Mouse (Mus musculus) hindbrain, embryonic 11.5 days (tissue): ENCODE measurements at regions not wholly inside any gene's neighbourhood (a gene's known extent, or its start where the extent isn't known, plus 50 kb on each side); places are given as distances from the start of the nearest gene placed in this dataset.

Experiments used
- ATAC-seq: fragments of 200-750 bp; cut with Nextera tagmentation; 2 replicates; pipeline ENCODE4 v1.8.0; 2017; ENCODE audit warnings: mild to moderate bottlenecking, moderate TSS enrichment, moderate library complexity; ENCODE audit not compliant: low FRiP score
- DNase-seq: peaks from one replicate; pipeline ENCODE4 v3.0.0-alpha.2; 2015; ENCODE audit warnings: low spot score
- H3K27ac ChIP-seq: fragments of 300-500 bp; sonication (generic); 2 replicates; pipeline ENCODE4 v1.5.1; 2014; ENCODE audit warnings: mild to moderate bottlenecking, low read depth, low read length
- H3K27me3 ChIP-seq: fragments of 300-500 bp; sonication (generic); 2 replicates; pipeline ENCODE4 v1.6.1; 2014; ENCODE audit warnings: mild to moderate bottlenecking, low read length, moderate library complexity, mixed read lengths; ENCODE audit not compliant: control insufficient read depth, insufficient read depth
- H3K36me3 ChIP-seq: fragments of 300-500 bp; sonication (generic); 2 replicates; pipeline ENCODE4 v1.6.1; 2014; ENCODE audit warnings: mild to moderate bottlenecking, low read length, moderate library complexity, mixed read lengths; ENCODE audit not compliant: control insufficient read depth, insufficient read depth
- H3K4me1 ChIP-seq: fragments of 300-500 bp; sonication (generic); replicated peaks from 2 replicates; pipeline ENCODE4 v1.6.1; 2014; ENCODE audit warnings: low read length, mixed read lengths; ENCODE audit not compliant: control insufficient read depth, insufficient read depth
- H3K4me2 ChIP-seq: fragments of 300-500 bp; sonication (generic); replicated peaks from 2 replicates; pipeline ENCODE4 v1.6.1; 2014; ENCODE audit warnings: mild to moderate bottlenecking, low read depth, low read length
- H3K4me3 ChIP-seq: fragments of 300-500 bp; sonication (generic); 2 replicates; pipeline ENCODE4 v1.5.1; 2014; ENCODE audit warnings: low read depth, low read length
- H3K9ac ChIP-seq: fragments of 300-500 bp; sonication (generic); 2 replicates; pipeline ENCODE4 v1.6.1; 2014; ENCODE audit warnings: low read depth, low read length
- H3K9me3 ChIP-seq: fragments of 300-500 bp; sonication (generic); 2 replicates; pipeline ENCODE4 v1.6.1; 2016; ENCODE audit warnings: low read length; ENCODE audit not compliant: control insufficient read depth
- WGBS: fragments of 180-500 bp; shearing (Covaris S2); extraction: QIAGEN DNeasy Blood & Tissue Kit; methylation state at CpG from one replicate; pipeline ENCODE4 v1.1.7; 2014; 5-methylcytosine and 5-hydroxymethylcytosine counted together

GRCm38 (mm10) chr10:7275357-7275756 is 63.3 kb upstream of the Cnksr3 start:
- ATAC-seq = no peak
- no peaks in the 10 kb centered on the region for H3K27me3 ChIP-seq

GRCm38 (mm10) chr10:7274422-7274821 is 62.4 kb upstream of the Cnksr3 start:
- H3K9me3 ChIP-seq = no peaks in the 10 kb centered on the region
- no peak for DNase-seq
- no peaks in the 10 kb centered on the region for H3K36me3 ChIP-seq
- no peaks in the 10 kb centered on the region for H3K27me3 ChIP-seq
- no peak overlapping the region for H3K9ac ChIP-seq
- no peak overlapping the region for H3K4me3 ChIP-seq
- H3K4me2 ChIP-seq = no peak overlapping the region
- no peaks in the 10 kb centered on the region for H3K4me1 ChIP-seq
- H3K27ac ChIP-seq = no peak overlapping the region
- 90% methylated on average over 7 of the region's 7 CpGs for WGBS
- ATAC-seq = no peak

More at GRCm38 (mm10) chr10:7275357-7275756, 63.3 kb upstream of the Cnksr3 start:
- Histone ChIP-seq H3K4me2 (no peak overlapping the region), H3K9ac (no peak overlapping the region), H3K36me3 (no peaks in the 10 kb centered on the region), H3K4me3 (no peak overlapping the region), H3K9me3 (no peaks in the 10 kb centered on the region), H3K27ac (no peak overlapping the region), H3K4me1 (no peaks in the 10 kb centered on the region)
- DNase-seq = no peak
- WGBS = 81% methylated on average over 6 of the region's 6 CpGs

GRCm38 (mm10) chr10:7271156-7271555 is 59.1 kb upstream of the Cnksr3 start:
- ATAC-seq = no peak
- 83% methylated on average over 5 of the region's 5 CpGs for WGBS

GRCm38 (mm10) chr10:7268386-7269033 is 56.5 kb upstream of the Cnksr3 start:
- Histone ChIP-seq H3K27ac (no peak overlapping the region), H3K9me3 (no peaks in the 10 kb centered on the region), H3K36me3 (no peaks in the 10 kb centered on the region), H3K27me3 (no peaks in the 10 kb centered on the region), H3K9ac (no peak overlapping the region), H3K4me3 (no peak overlapping the region), H3K4me1 (no peaks in the 10 kb centered on the region; the same call in 1 of the 2 replicates), H3K4me2 (no peak overlapping the region)
- DNase-seq (no peak), ATAC-seq (no peak)
- 79% methylated on average over 9 of the region's 9 CpGs for WGBS

More at GRCm38 (mm10) chr10:7271156-7271555, 59.1 kb upstream of the Cnksr3 start:
- no peaks in the 10 kb centered on the region for H3K27me3 ChIP-seq
- no peak overlapping the region for H3K4me2 ChIP-seq
- no peak overlapping the region for H3K9ac ChIP-seq
- H3K4me1 ChIP-seq = no peaks in the 10 kb centered on the region
- no peaks in the 10 kb centered on the region for H3K9me3 ChIP-seq
- H3K4me3 ChIP-seq = no peak overlapping the region
- DNase-seq = no peak
- H3K27ac ChIP-seq = no peak overlapping the region
- no peaks in the 10 kb centered on the region for H3K36me3 ChIP-seq

- no peak overlapping the region for H3K4me3 ChIP-seq
- no peak for DNase-seq
- H3K9ac ChIP-seq = no peak overlapping the region
- WGBS = 85% methylated on average over 4 of the region's 4 CpGs
- ATAC-seq = no peak
- H3K27me3 ChIP-seq = no peaks in the 10 kb centered on the region
- no peak overlapping the region for H3K27ac ChIP-seq
- no peak overlapping the region for H3K4me2 ChIP-seq
- H3K4me1 ChIP-seq = no peaks in the 10 kb centered on the region; the same call in 1 of the 2 replicates
- no peaks in the 10 kb centered on the region for H3K36me3 ChIP-seq
- no peaks in the 10 kb centered on the region for H3K9me3 ChIP-seq
These were observed 55.9 kb upstream of the Cnksr3 start for GRCm38 (mm10) chr10:7267903-7268302.

DNA sequence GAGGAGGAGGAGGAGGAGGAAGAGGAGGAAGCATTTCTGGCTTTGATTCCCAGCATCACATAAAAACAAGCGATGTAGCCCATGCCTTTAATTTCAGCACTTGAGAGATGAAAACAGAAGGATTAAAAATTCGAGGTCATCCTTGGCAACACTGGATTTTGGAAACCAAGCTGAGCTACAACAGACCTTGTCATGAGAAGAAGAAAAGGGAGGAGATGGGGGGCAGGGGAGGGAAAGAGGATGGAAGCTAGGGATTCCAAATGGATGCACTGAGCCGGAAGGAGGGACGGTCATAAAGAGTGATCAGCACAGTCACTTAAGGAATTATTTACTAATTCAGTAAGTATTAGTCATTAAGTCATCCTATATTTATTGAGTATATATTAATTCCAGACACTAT is 55.1 kb upstream of the Cnksr3 start:
- DNase-seq = no peak
- Histone ChIP-seq H3K4me1 (no peaks in the 10 kb centered on the region; the same call in 1 of the 2 replicates), H3K4me3 (no peak overlapping the region), H3K9ac (no peak overlapping the region), H3K9me3 (no peaks in the 10 kb centered on the region), H3K36me3 (no peaks in the 10 kb centered on the region), H3K27ac (no peak overlapping the region), H3K27me3 (no peaks in the 10 kb centered on the region), H3K4me2 (no peak overlapping the region)
- 87% methylated on average over 4 of the region's 4 CpGs for WGBS
- ATAC-seq = no peak

- whole genome bisulfite sequencing = 35% methylated on average over 9 of the region's 9 CpGs
- Histone ChIP-seq H3K9me3 (no peaks in the 10 kb centered on the region), H3K4me1 (no peaks in the 10 kb centered on the region; the same call in 1 of the 2 replicates), H3K4me3 (no peak overlapping the region), H3K27me3 (no peaks in the 10 kb centered on the region), H3K36me3 (no peaks in the 10 kb centered on the region), H3K4me2 (no peak overlapping the region), H3K9ac (no peak overlapping the region), H3K27ac (no peak overlapping the region)
- peak; percentile 78 for ATAC-seq
- DNase-seq = no peak
These were observed 53.4 kb upstream of the Cnksr3 start for GRCm38 (mm10) chr10:7265412-7265811.

- Histone ChIP-seq H3K27me3 (no peaks in the 10 kb centered on the region), H3K4me3 (no peak overlapping the region), H3K27ac (0 out of 2 replicates have a peak overlapping the region, but pooled peaks have one; percentile 55), H3K36me3 (no peaks in the 10 kb centered on the region), H3K9ac (no peak overlapping the region), H3K4me2 (no peak overlapping the region), H3K4me1 (no peaks in the 10 kb centered on the region; the same call in 1 of the 2 replicates), H3K9me3 (no peaks in the 10 kb centered on the region)
- no peak for DNase-seq
- no peak for ATAC-seq
- WGBS = 95% methylated on average over 4 of the region's 4 CpGs
These were observed 52.7 kb upstream of the Cnksr3 start for GRCm38 (mm10) chr10:7264721-7265120.
